Mouse (Mus musculus) myocyte (in vitro differentiated cells): ENCODE measurements around the gene Ergic1. TPM values are rescaled to one million over a fixed set of nuclear protein-coding genes. Genes with fewer than 3 reads are reported as not detected.

Source experiments
- H3K27me3 ChIP-seq: one replicate; pipeline ENCODE4 v1.6.1; 2011; ENCODE audit not compliant: control insufficient read depth, insufficient read depth, insufficient read length
- H3K36me3 ChIP-seq: one replicate; pipeline ENCODE4 v1.6.1; 2011; ENCODE audit not compliant: control insufficient read depth, insufficient read depth
- H3K4me2 ChIP-seq: one replicate; pipeline ENCODE4 v1.6.1; 2011; ENCODE audit warnings: low read depth, control low read depth
- H3K4me3 ChIP-seq: one replicate; pipeline ENCODE4 v1.5.1; 2011; ENCODE audit warnings: mild to moderate bottlenecking, control low read depth, moderate library complexity
- H3K79me2 ChIP-seq: one replicate; pipeline ENCODE4 v1.6.1; 2011; ENCODE audit not compliant: control insufficient read depth, insufficient read depth
- H3ac ChIP-seq: one replicate; pipeline ENCODE4 v1.6.1; 2011; ENCODE audit not compliant: control insufficient read depth, insufficient read length
- CEBPB ChIP-seq: IDR thresholded peaks from 2 replicates; pipeline ENCODE4 v1.6.1; 2011; ENCODE audit warnings: mild to moderate bottlenecking, moderate library complexity; ENCODE audit not compliant: poor library complexity, insufficient read depth, severe bottlenecking
- E2F4 ChIP-seq: IDR thresholded peaks from one replicate; pipeline ENCODE4 v1.6.1; 2011; ENCODE audit warnings: mild to moderate bottlenecking, control low read depth, moderate library complexity; ENCODE audit not compliant: insufficient read depth
- MAX ChIP-seq: IDR thresholded peaks from one replicate; pipeline ENCODE4 v1.6.1; 2011; ENCODE audit warnings: low read depth, mild to moderate bottlenecking, control low read depth
- MYOD1 ChIP-seq, 3 experiments: IDR thresholded peaks; one replicate each; pipeline ENCODE4 v1.6.1; 2011; ENCODE audit warnings: control low read depth in 2 of 3, low read depth in 2 of 3, mild to moderate bottlenecking in 2 of 3, moderate library complexity in 1 of 3; ENCODE audit not compliant: insufficient read length in 2 of 3, control insufficient read depth in 1 of 3
- MYOG ChIP-seq, 3 experiments: IDR thresholded peaks; one replicate each; pipeline ENCODE4 v1.6.1; 2011; ENCODE audit warnings: control low read depth in 2 of 3, low read depth in 2 of 3, mild to moderate bottlenecking in 2 of 3; ENCODE audit not compliant: insufficient read length in 2 of 3, control insufficient read depth in 1 of 3, insufficient read depth in 1 of 3
- POLR2A ChIP-seq: IDR thresholded peaks from one replicate; pipeline ENCODE4 v1.6.1; 2011; ENCODE audit warnings: low read depth, mild to moderate bottlenecking, control low read depth, moderate library complexity; ENCODE audit not compliant: insufficient read length
- POLR2AphosphoS2 ChIP-seq: IDR thresholded peaks from one replicate; pipeline ENCODE4 v1.6.1; 2011; ENCODE audit warnings: low read depth, control low read depth; ENCODE audit not compliant: insufficient read length
- REST ChIP-seq: IDR thresholded peaks from one replicate; pipeline ENCODE4 v1.6.1; 2011; ENCODE audit warnings: mild to moderate bottlenecking, control low read depth, moderate library complexity; ENCODE audit not compliant: insufficient read depth, insufficient read length
- SRF ChIP-seq: IDR thresholded peaks from one replicate; pipeline ENCODE4 v1.6.1; 2011; ENCODE audit warnings: low read depth; ENCODE audit not compliant: control insufficient read depth, insufficient read length
- TCF12 ChIP-seq: IDR thresholded peaks from one replicate; pipeline ENCODE4 v1.6.1; 2011; ENCODE audit warnings: mild to moderate bottlenecking, control low read depth; ENCODE audit not compliant: poor library complexity, insufficient read depth, severe bottlenecking
- TCF3 ChIP-seq: IDR thresholded peaks from one replicate; pipeline ENCODE4 v1.6.1; 2011; ENCODE audit warnings: low read depth, control low read depth; ENCODE audit not compliant: insufficient read length
- USF1 ChIP-seq: IDR thresholded peaks from one replicate; pipeline ENCODE4 v1.6.1; 2011; ENCODE audit warnings: low read depth, mild to moderate bottlenecking, control low read depth, moderate library complexity
- polyA plus RNA-seq: library from polyadenylated mRNA; unstranded; fragments of >200 nt; fragmentation: generic; extraction: Trizol; gene quantifications from one replicate; pipeline ENCODE4 v1.2.1, GENCODE M21; 2012; ENCODE audit warnings: missing spikeins

Ergic1 gene
- polyA plus RNA-seq, 1 experiment = 102 TPM

GRCm38 (mm10) chr17:26515675-26516074, 45.6 kb upstream of the Ergic1 start:
- no peak overlapping the region for H3K4me3 ChIP-seq
- no peak overlapping the region for H3K4me2 ChIP-seq
- no peaks in the 10 kb centered on the region for H3K27me3 ChIP-seq
- no peaks in the 10 kb centered on the region for H3K79me2 ChIP-seq
- no peak overlapping the region for H3ac ChIP-seq
- TF ChIP-seq MYOD1 (IDR thresholded peaks at IDR 0.05; ENCODE audit: control insufficient read depth in 1 of 3, insufficient read length in 2 of 3, low read depth in 2 of 3) (no peak), TCF12 (no peak), TCF3 (no peak)
- no peaks in the 10 kb centered on the region for H3K36me3 ChIP-seq

- H3K4me2 ChIP-seq = no peak overlapping the region
- H3K27me3 ChIP-seq = no peaks in the 10 kb centered on the region
- H3K4me3 ChIP-seq = no peak overlapping the region
- H3ac ChIP-seq = no peak overlapping the region
- TF ChIP-seq TCF3 (no peak), POLR2AphosphoS2 (no peak), MYOG (IDR thresholded peaks at IDR 0.05; ENCODE audit: control insufficient read depth in 1 of 3, insufficient read depth in 1 of 3, insufficient read length in 2 of 3, low read depth in 2 of 3) (no peak), TCF12 (no peak), USF1 (no peak), CEBPB (no peak), MYOD1 (IDR thresholded peaks at IDR 0.05; ENCODE audit: control insufficient read depth in 1 of 3, insufficient read length in 2 of 3, low read depth in 2 of 3) (no peak), POLR2A (no peak), SRF (no peak), MAX (no peak)
- H3K36me3 ChIP-seq = no peaks in the 10 kb centered on the region
- no peaks in the 10 kb centered on the region for H3K79me2 ChIP-seq
Measured at GRCm38 (mm10) chr17:26518306-26518705, 43.0 kb upstream of the Ergic1 start.

DNA sequence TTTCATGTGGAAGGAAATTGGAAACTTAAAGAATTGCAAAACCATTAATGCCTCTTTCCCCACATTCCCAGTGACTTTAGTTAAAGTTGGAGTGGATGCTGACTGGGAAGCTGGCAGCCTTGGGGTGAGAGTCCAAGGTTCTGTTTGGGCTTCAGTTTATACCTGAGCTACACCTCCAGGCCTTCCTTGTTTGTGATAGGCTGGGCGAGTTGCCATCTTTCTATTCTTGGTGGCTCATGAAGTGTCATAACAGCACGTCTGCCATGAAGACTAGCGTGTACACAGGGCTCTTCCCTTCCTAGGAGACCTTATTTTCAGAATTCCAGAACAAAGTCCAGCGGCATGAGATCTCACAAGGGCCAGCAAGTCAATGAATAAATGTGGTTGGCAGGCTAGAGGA, 38.6 kb upstream of the Ergic1 start:
- no peak for TF ChIP-seq REST
- no peak for TF ChIP-seq POLR2A
- TF ChIP-seq USF1 = no peak
- no peak overlapping the region for H3ac ChIP-seq
- H3K36me3 ChIP-seq = no peaks in the 10 kb centered on the region
- H3K4me3 ChIP-seq = no peak overlapping the region
- H3K4me2 ChIP-seq = no peak overlapping the region
- H3K27me3 ChIP-seq = no peaks in the 10 kb centered on the region
- H3K79me2 ChIP-seq = no peaks in the 10 kb centered on the region

DNA sequence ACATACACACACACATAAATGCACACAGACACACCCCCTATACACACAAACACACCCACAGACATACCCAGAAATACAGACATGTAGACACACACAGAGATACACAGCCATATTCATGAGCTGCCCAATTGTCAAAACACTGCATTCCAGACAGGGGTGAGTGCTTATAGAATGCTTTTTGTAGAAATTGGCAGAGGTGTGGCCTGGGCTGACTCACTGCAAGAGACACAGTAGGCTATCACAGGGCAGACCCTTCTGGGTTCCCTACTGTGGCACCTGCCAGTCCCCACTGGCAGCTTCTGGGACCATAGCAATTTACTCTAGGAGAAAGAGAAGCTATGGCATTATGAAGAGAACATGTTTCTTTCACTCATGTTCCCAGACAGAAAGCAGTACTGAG, 37.0 kb upstream of the Ergic1 start:
- no peak overlapping the region for H3K4me3 ChIP-seq
- H3K79me2 ChIP-seq = no peaks in the 10 kb centered on the region
- no peaks in the 10 kb centered on the region for H3K36me3 ChIP-seq
- H3K27me3 ChIP-seq = no peaks in the 10 kb centered on the region
- no peak for TF ChIP-seq POLR2A
- TF ChIP-seq MAX = no peak
- TF ChIP-seq TCF3 = no peak
- no peak for TF ChIP-seq SRF
- TF ChIP-seq USF1 = no peak
- TF ChIP-seq REST = no peak
- TF ChIP-seq TCF12 = no peak
- no peak for TF ChIP-seq CEBPB
- TF ChIP-seq POLR2AphosphoS2 = no peak
- no peak for TF ChIP-seq E2F4
- no peak for TF ChIP-seq MYOD1 (IDR thresholded peaks at IDR 0.05; ENCODE audit: control insufficient read depth in 1 of 3, insufficient read length in 2 of 3, low read depth in 2 of 3)
- TF ChIP-seq MYOG (IDR thresholded peaks at IDR 0.05; ENCODE audit: control insufficient read depth in 1 of 3, insufficient read depth in 1 of 3, insufficient read length in 2 of 3, low read depth in 2 of 3) = no peak
- H3ac ChIP-seq = no peak overlapping the region
- H3K4me2 ChIP-seq = no peak overlapping the region

GRCm38 (mm10) chr17:26524801-26525200, 36.5 kb upstream of the Ergic1 start:
- no peaks in the 10 kb centered on the region for H3K27me3 ChIP-seq
- no peaks in the 10 kb centered on the region for H3K79me2 ChIP-seq
- TF ChIP-seq POLR2AphosphoS2 (no peak), MYOG (IDR thresholded peaks at IDR 0.05; ENCODE audit: control insufficient read depth in 1 of 3, insufficient read depth in 1 of 3, insufficient read length in 2 of 3, low read depth in 2 of 3) (no peak), MYOD1 (IDR thresholded peaks at IDR 0.05; ENCODE audit: control insufficient read depth in 1 of 3, insufficient read length in 2 of 3, low read depth in 2 of 3) (no peak), CEBPB (no peak), USF1 (no peak), E2F4 (no peak), TCF3 (no peak), TCF12 (no peak), MAX (no peak), SRF (no peak), REST (no peak), POLR2A (no peak)
- H3K4me2 ChIP-seq = no peak overlapping the region
- no peaks in the 10 kb centered on the region for H3K36me3 ChIP-seq
- H3ac ChIP-seq = no peak overlapping the region
- no peak overlapping the region for H3K4me3 ChIP-seq
